ENCODE assay signal across 10 mouse cellular contexts in the genomic region with DNA sequence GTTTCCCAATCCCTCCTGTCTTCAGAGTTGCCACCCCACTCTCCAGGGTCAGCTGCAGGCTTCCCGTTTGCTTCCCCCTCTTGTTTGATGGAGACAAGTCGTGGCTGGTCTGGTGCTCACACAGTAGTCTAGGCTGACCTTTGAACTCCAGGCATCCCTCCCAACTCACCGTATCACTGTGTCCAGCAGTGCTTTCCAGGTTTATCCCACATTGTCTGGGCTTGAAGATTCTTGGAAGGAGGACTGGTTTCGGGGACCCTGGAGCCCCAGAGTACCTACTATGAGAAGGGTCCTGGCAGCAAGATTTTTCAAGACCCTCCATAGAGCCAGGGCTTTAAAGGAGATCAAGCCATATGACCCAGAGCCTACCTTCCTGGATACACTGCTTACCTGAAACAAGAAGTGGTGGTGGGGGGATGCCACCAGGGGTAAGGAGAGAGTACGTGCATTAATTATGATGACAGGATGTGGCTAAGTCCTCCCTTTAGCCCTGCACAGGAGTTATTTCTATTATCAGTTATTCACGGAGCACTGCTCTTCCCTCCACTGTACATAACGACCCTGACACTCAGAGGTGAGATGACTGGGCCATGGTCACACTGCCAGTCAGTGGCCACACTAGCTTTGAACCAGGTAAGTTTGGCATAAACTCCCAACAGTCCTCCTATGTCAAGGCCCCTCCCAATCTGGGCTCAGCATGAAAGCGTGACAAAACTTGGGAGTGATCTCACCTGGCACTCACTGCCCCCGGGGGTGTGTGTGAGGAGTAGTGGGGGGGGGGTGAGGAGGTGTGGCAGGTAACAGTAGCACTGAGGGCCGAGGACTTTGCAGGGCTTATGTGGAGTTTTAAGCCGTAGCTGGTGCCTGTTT. TPM values are rescaled to one million over a fixed set of nuclear protein-coding genes. Genes with fewer than 3 reads are reported as not detected.
DNase-seq lines count a peak whose midpoint lies in the region; ATAC-seq lines count a peak whose summit lies in the region.
"Had no signal": no experiment of that assay in that cellular context is flagged by ENCODE, and none has a peak within 500 bp of the region (broad histone marks: within the 10 kb centered on the region; RNA-seq: fewer than 3 reads in every experiment).

No protein-coding gene starts in this region.

- 0 out of 2 replicates have a peak, but pooled peaks cover 2% of the 10 kb centered on the region for H3K9me3 ChIP-seq in midbrain, embryonic 10.5 days (replicated peaks)
- H3K9me3 ChIP-seq in midbrain, embryonic 11.5 days (ENCODE audit: control insufficient read depth, low read length) = no peaks in the 10 kb centered on the region
- no peaks in the 10 kb centered on the region for H3K9me3 ChIP-seq in hindbrain, embryonic 16.5 days (ENCODE audit: control insufficient read depth, low read length)
- no peaks in the 10 kb centered on the region for H3K9me3 ChIP-seq in neural tube, embryonic 14.5 days (ENCODE audit: control insufficient read depth, low read length)

- ATAC-seq in cerebellum, adult (ENCODE audit: insufficient number of reproducible peaks, low FRiP score, low TSS enrichment) = no peak
- ATAC-seq in midbrain, embryonic 11.5 days (ENCODE audit: low FRiP score) = no peak
- ATAC-seq in hindbrain, embryonic 16.5 days = no peak
- ATAC-seq in neural tube, embryonic 14.5 days (ENCODE audit: low read depth) = no peak
- ATAC-seq in megakaryocyte-erythroid progenitor cell, adult 5-6 weeks (replicated peaks; ENCODE audit: low FRiP score, low TSS enrichment, poor library complexity, severe bottlenecking) = no peak

- 62% methylated on average over 11 of the region's 11 CpGs for WGBS in midbrain, embryonic 10.5 days
- 64% methylated on average over 11 of the region's 11 CpGs for WGBS in midbrain, embryonic 11.5 days
- WGBS in hindbrain, embryonic 16.5 days = 65% methylated on average over 11 of the region's 11 CpGs
- WGBS in neural tube, embryonic 14.5 days = 64% methylated on average over 11 of the region's 11 CpGs

- no peaks in the 10 kb centered on the region for H3K27me3 ChIP-seq in midbrain, embryonic 10.5 days (ENCODE audit: low read depth, poor library complexity, severe bottlenecking)
- H3K27me3 ChIP-seq in midbrain, embryonic 11.5 days (ENCODE audit: control insufficient read depth, insufficient read depth, low read length) = no peaks in the 10 kb centered on the region
- no peaks in the 10 kb centered on the region for H3K27me3 ChIP-seq in hindbrain, embryonic 16.5 days (replicated peaks; ENCODE audit: control insufficient read depth, insufficient read depth, low read length)
- no peaks in the 10 kb centered on the region for H3K27me3 ChIP-seq in neural tube, embryonic 14.5 days (ENCODE audit: control insufficient read depth, insufficient read depth, low read length)

- peaks cover 22% of the 10 kb centered on the region for H3K36me3 ChIP-seq in midbrain, embryonic 10.5 days
- H3K36me3 ChIP-seq in midbrain, embryonic 11.5 days (ENCODE audit: control insufficient read depth, insufficient read depth, low read length) = peaks cover 7% of the 10 kb centered on the region
- peaks cover 6% of the 10 kb centered on the region for H3K36me3 ChIP-seq in hindbrain, embryonic 16.5 days (ENCODE audit: control insufficient read depth, insufficient read depth, low read length)
- peaks cover 10% of the 10 kb centered on the region for H3K36me3 ChIP-seq in neural tube, embryonic 14.5 days (ENCODE audit: control insufficient read depth, insufficient read depth, low read length)

- peaks cover 40% of the 10 kb centered on the region for H3K4me1 ChIP-seq in midbrain, embryonic 10.5 days
- H3K4me1 ChIP-seq in midbrain, embryonic 11.5 days (ENCODE audit: control insufficient read depth, insufficient read depth, low read length) = peaks cover 16% of the 10 kb centered on the region
- H3K4me1 ChIP-seq in hindbrain, embryonic 16.5 days (ENCODE audit: control insufficient read depth, insufficient read depth, low read depth, low read length) = peaks cover 25% of the 10 kb centered on the region
- H3K4me1 ChIP-seq in neural tube, embryonic 14.5 days (ENCODE audit: control insufficient read depth, insufficient read depth, low read length) = peaks cover 18% of the 10 kb centered on the region

- H3K4me3 ChIP-seq in midbrain, embryonic 10.5 days = peak overlapping the region; percentile 67
- no peak overlapping the region for H3K4me3 ChIP-seq in midbrain, embryonic 11.5 days (ENCODE audit: low read depth, low read length)
- no peak overlapping the region; the same call in 1 of the 2 replicates for H3K4me3 ChIP-seq in hindbrain, embryonic 16.5 days (ENCODE audit: low read length)
- H3K4me3 ChIP-seq in neural tube, embryonic 14.5 days (ENCODE audit: low read depth, low read length) = no peak overlapping the region

- H3K4me2 ChIP-seq in midbrain, embryonic 11.5 days = no peak overlapping the region; the same call in 1 of the 2 replicates
- H3K4me2 ChIP-seq in hindbrain, embryonic 16.5 days (ENCODE audit: low read length) = peak overlapping the region; percentile 66
- peak overlapping the region; percentile 32; the same call in 1 of the 2 replicates for H3K4me2 ChIP-seq in neural tube, embryonic 14.5 days (ENCODE audit: low read depth, low read length)

- peak; percentile 25 to 38 for DNase-seq in cerebellum, adult 18-20 months
- no peak for DNase-seq in midbrain, embryonic 10.5 days (ENCODE audit: low spot score)
- no peak for DNase-seq in midbrain, embryonic 11.5 days (ENCODE audit: low spot score, missing footprints)
- DNase-seq in ovary, adult 18-20 months (ENCODE audit: low spot score) = no peak

- no peak overlapping the region; the same call in 1 of the 2 replicates for H3K9ac ChIP-seq in midbrain, embryonic 11.5 days (ENCODE audit: low read length)
- H3K9ac ChIP-seq in hindbrain, embryonic 16.5 days (ENCODE audit: low read depth, low read length) = peak overlapping the region; percentile 96
- H3K9ac ChIP-seq in neural tube, embryonic 14.5 days (replicated peaks; ENCODE audit: low read depth, low read length) = 0 out of 2 replicates have a peak overlapping the region, but pooled peaks have one; percentile 29

- H3K27ac ChIP-seq in midbrain, embryonic 10.5 days (replicated peaks) = peak overlapping the region; percentile 97
- H3K27ac ChIP-seq in midbrain, embryonic 11.5 days (ENCODE audit: low read depth, low read length) = no peak overlapping the region
- peak overlapping the region; percentile 100 for H3K27ac ChIP-seq in hindbrain, embryonic 16.5 days (ENCODE audit: low read depth, low read length)
- peak overlapping the region; percentile 100 for H3K27ac ChIP-seq in neural tube, embryonic 14.5 days (ENCODE audit: low read depth, low read length)

RNA-seq across cellular contexts. Expression of a gene that starts 1.5 kb away (rescaled TPM):
- polyA plus RNA-seq in midbrain, embryonic 10.5 days (2016; fragmentation: Nextera tagmentation; extraction: Ambion mirVana) = 119 and 132 TPM in 2 replicates
- 72.8 and 82.6 TPM in 2 replicates for polyA plus RNA-seq in midbrain, embryonic 11.5 days (2014; fragmentation: Nextera tagmentation; extraction: Ambion mirVana)
- 63.6 and 69.4 TPM in 2 replicates for polyA plus RNA-seq in hindbrain, embryonic 16.5 days (2015; fragmentation: Nextera tagmentation; extraction: Ambion mirVana)
- polyA plus RNA-seq in neural tube, embryonic 14.5 days (2014; fragmentation: Nextera tagmentation; extraction: Ambion mirVana) = 54.4 and 57.5 TPM in 2 replicates
- 95.7 and 133 TPM in 2 replicates for total RNA-seq in megakaryocyte-erythroid progenitor cell, adult 5-6 weeks (2014; fragmentation: Nextera tagmentation)
- total RNA-seq in megakaryocyte-erythroid progenitor cell, adult 5-6 weeks (2017) = 29.6 and 46.5 TPM in 2 replicates

RNA-seq across cellular contexts. Expression of a gene that starts 6.5 kb away (rescaled TPM):
- polyA plus RNA-seq in midbrain, embryonic 10.5 days (2016; fragmentation: Nextera tagmentation; extraction: Ambion mirVana) = 26.7 and 33.6 TPM in 2 replicates
- polyA plus RNA-seq in midbrain, embryonic 11.5 days (2014; fragmentation: Nextera tagmentation; extraction: Ambion mirVana) = 23.4 and 25.5 TPM in 2 replicates
- 58.5 and 58.6 TPM in 2 replicates for polyA plus RNA-seq in hindbrain, embryonic 16.5 days (2015; fragmentation: Nextera tagmentation; extraction: Ambion mirVana)
- 41.2 and 51.2 TPM in 2 replicates for polyA plus RNA-seq in neural tube, embryonic 14.5 days (2014; fragmentation: Nextera tagmentation; extraction: Ambion mirVana)
- total RNA-seq in megakaryocyte-erythroid progenitor cell, adult 5-6 weeks (2014; fragmentation: Nextera tagmentation) = 2.5 and 5.4 TPM in 2 replicates
- 1.1 and 1.4 TPM in 2 replicates for total RNA-seq in megakaryocyte-erythroid progenitor cell, adult 5-6 weeks (2017)

RNA-seq across cellular contexts. Expression of a gene that starts 10.4 kb away (rescaled TPM):
- polyA plus RNA-seq in midbrain, embryonic 10.5 days (2016; fragmentation: Nextera tagmentation; extraction: Ambion mirVana) = 25.6 and 27.9 TPM in 2 replicates
- 10.3 and 13.9 TPM in 2 replicates for polyA plus RNA-seq in midbrain, embryonic 11.5 days (2014; fragmentation: Nextera tagmentation; extraction: Ambion mirVana)
- 20.2 and 20.9 TPM in 2 replicates for polyA plus RNA-seq in hindbrain, embryonic 16.5 days (2015; fragmentation: Nextera tagmentation; extraction: Ambion mirVana)
- polyA plus RNA-seq in neural tube, embryonic 14.5 days (2014; fragmentation: Nextera tagmentation; extraction: Ambion mirVana) = 14.6 and 15.3 TPM in 2 replicates
- total RNA-seq in megakaryocyte-erythroid progenitor cell, adult 5-6 weeks (2014; fragmentation: Nextera tagmentation) = 94.2 and 96.1 TPM in 2 replicates
- 45.7 and 66.1 TPM in 2 replicates for total RNA-seq in megakaryocyte-erythroid progenitor cell, adult 5-6 weeks (2017)

RNA-seq across cellular contexts. Expression of a gene that starts 26.5 kb away (rescaled TPM):
- 0.94 and 2.1 TPM in 2 replicates for polyA plus RNA-seq in midbrain, embryonic 10.5 days (2016; fragmentation: Nextera tagmentation; extraction: Ambion mirVana)
- polyA plus RNA-seq in midbrain, embryonic 11.5 days (2014; fragmentation: Nextera tagmentation; extraction: Ambion mirVana) = 2.0 and 3.0 TPM in 2 replicates
- 2.6 and 3.4 TPM in 2 replicates for polyA plus RNA-seq in hindbrain, embryonic 16.5 days (2015; fragmentation: Nextera tagmentation; extraction: Ambion mirVana)
- 3.9 TPM in 2 replicates for polyA plus RNA-seq in neural tube, embryonic 14.5 days (2014; fragmentation: Nextera tagmentation; extraction: Ambion mirVana)
- total RNA-seq in megakaryocyte-erythroid progenitor cell, adult 5-6 weeks (2014; fragmentation: Nextera tagmentation) = not detected in 2 replicates
- total RNA-seq in megakaryocyte-erythroid progenitor cell, adult 5-6 weeks (2017) = not detected in 2 replicates
- total RNA-seq: hematopoietic stem cell, adult 5-6 weeks had no signal
- polyA plus RNA-seq: C2C12 had no signal

RNA-seq across cellular contexts. Expression of a gene that starts 42.7 kb away (rescaled TPM):
- 59.2 and 59.8 TPM in 2 replicates for polyA plus RNA-seq in midbrain, embryonic 10.5 days (2016; fragmentation: Nextera tagmentation; extraction: Ambion mirVana)
- 47.7 and 51.4 TPM in 2 replicates for polyA plus RNA-seq in midbrain, embryonic 11.5 days (2014; fragmentation: Nextera tagmentation; extraction: Ambion mirVana)
- 50.8 and 56.9 TPM in 2 replicates for polyA plus RNA-seq in hindbrain, embryonic 16.5 days (2015; fragmentation: Nextera tagmentation; extraction: Ambion mirVana)
- 56.0 and 57.6 TPM in 2 replicates for polyA plus RNA-seq in neural tube, embryonic 14.5 days (2014; fragmentation: Nextera tagmentation; extraction: Ambion mirVana)
- total RNA-seq in megakaryocyte-erythroid progenitor cell, adult 5-6 weeks (2014; fragmentation: Nextera tagmentation) = 29.8 and 30.9 TPM in 2 replicates
- 17.1 and 17.4 TPM in 2 replicates for total RNA-seq in megakaryocyte-erythroid progenitor cell, adult 5-6 weeks (2017)

Comparison
In these comparisons a context has a peak if more than half of its experiments do, and no peak if none do; other contexts are left out.
1. DNase-seq: peak in cerebellum, adult 18-20 months (2 of 2); none in midbrain, embryonic 10.5 days (single experiment), midbrain, embryonic 11.5 days (single experiment) and ovary, adult 18-20 months (single experiment).